Mouse (Mus musculus) forebrain, embryonic 11.5 days (tissue): Measurements from ENCODE around the gene Sytl2. TPM values are rescaled to one million over a fixed set of nuclear protein-coding genes. Genes with fewer than 3 reads are reported as not detected.

ENCODE experiments used
- ATAC-seq: fragments of 200-750 bp; cut with Nextera tagmentation; replicated peaks from 2 replicates; pipeline ENCODE4 v1.8.0; 2017; ENCODE audit warnings: moderate TSS enrichment; ENCODE audit not compliant: low FRiP score
- DNase-seq: peaks from one replicate; pipeline ENCODE4 v3.0.0-alpha.2; 2017; ENCODE audit warnings: low spot score
- H3K27ac ChIP-seq: fragments of 300-500 bp; sonication (generic); 2 replicates; pipeline ENCODE4 v1.5.1; 2014; ENCODE audit warnings: low read depth, low read length
- H3K27me3 ChIP-seq: fragments of 300-500 bp; sonication (generic); 2 replicates; pipeline ENCODE4 v1.6.1; 2014; ENCODE audit warnings: mild to moderate bottlenecking, low read length, mixed read lengths; ENCODE audit not compliant: control insufficient read depth, insufficient read depth
- H3K36me3 ChIP-seq: fragments of 300-500 bp; sonication (generic); 2 replicates; pipeline ENCODE4 v1.6.1; 2014; ENCODE audit warnings: mild to moderate bottlenecking, low read length, moderate library complexity, mixed read lengths; ENCODE audit not compliant: control insufficient read depth, insufficient read depth
- H3K4me1 ChIP-seq: fragments of 300-500 bp; sonication (generic); replicated peaks from 2 replicates; pipeline ENCODE4 v1.6.1; 2014; ENCODE audit warnings: low read length, mixed read lengths; ENCODE audit not compliant: control insufficient read depth, insufficient read depth
- H3K4me2 ChIP-seq: fragments of 300-500 bp; sonication (generic); 2 replicates; pipeline ENCODE4 v1.6.1; 2014; ENCODE audit warnings: low read depth, mild to moderate bottlenecking, low read length, moderate library complexity, mixed read lengths; ENCODE audit not compliant: severe bottlenecking
- H3K4me3 ChIP-seq: fragments of 300-500 bp; sonication (generic); 2 replicates; pipeline ENCODE4 v1.5.1; 2014; ENCODE audit warnings: low read depth, low read length
- H3K9ac ChIP-seq: fragments of 300-500 bp; sonication (generic); 2 replicates; pipeline ENCODE4 v1.6.1; 2014; ENCODE audit warnings: low read length
- H3K9me3 ChIP-seq: fragments of 300-500 bp; sonication (generic); 2 replicates; pipeline ENCODE4 v1.6.1; 2016; ENCODE audit warnings: low read length, mixed read lengths; ENCODE audit not compliant: control insufficient read depth
- WGBS: fragments of 180-500 bp; shearing (Covaris S2); extraction: QIAGEN DNeasy Blood & Tissue Kit; methylation state at CpG from one replicate; pipeline ENCODE4 v1.1.7; 2014; 5-methylcytosine and 5-hydroxymethylcytosine counted together
- polyA plus RNA-seq: library from polyadenylated mRNA; unstranded; fragments of >200 nt; fragmentation: Nextera tagmentation; extraction: Ambion mirVana; gene quantifications from 2 replicates; pipeline ENCODE4 v1.2.1, GENCODE M21; 2014

Sytl2 gene
- polyA plus RNA-seq, 1 experiment from 2014 or later = 1.5 TPM

DNA sequence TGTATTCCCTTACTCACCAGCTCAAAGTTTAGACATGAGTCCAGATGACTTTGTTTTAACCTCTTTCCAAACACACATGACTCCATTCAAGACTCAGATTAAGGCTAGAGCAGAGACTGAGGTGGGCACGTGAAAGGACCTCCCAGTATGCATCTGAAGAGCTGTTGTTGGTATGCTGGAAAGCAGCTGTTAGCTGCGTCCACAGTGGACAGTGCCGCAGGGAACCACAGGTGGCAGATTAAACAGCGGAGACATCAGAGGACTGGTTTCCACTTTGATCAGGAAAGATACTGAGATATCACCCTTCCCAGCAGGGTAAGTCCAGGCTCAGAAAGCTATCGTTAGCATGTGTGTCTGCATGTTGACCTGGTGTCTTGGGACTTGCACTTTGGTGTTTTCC lies 18.1 kb downstream of the Sytl2 start:
- H3K27me3 ChIP-seq = no peaks in the 10 kb centered on the region
- H3K9me3 ChIP-seq = no peaks in the 10 kb centered on the region
- H3K36me3 ChIP-seq = no peaks in the 10 kb centered on the region
- DNase-seq (no peak), ATAC-seq (no peak)
- no peak overlapping the region for H3K9ac ChIP-seq
- no peak overlapping the region for H3K4me3 ChIP-seq
- 49% methylated on average over 5 of the region's 5 CpGs for WGBS
- H3K27ac ChIP-seq = no peak overlapping the region
- H3K4me1 ChIP-seq = no peaks in the 10 kb centered on the region
- H3K4me2 ChIP-seq = no peak overlapping the region

DNA sequence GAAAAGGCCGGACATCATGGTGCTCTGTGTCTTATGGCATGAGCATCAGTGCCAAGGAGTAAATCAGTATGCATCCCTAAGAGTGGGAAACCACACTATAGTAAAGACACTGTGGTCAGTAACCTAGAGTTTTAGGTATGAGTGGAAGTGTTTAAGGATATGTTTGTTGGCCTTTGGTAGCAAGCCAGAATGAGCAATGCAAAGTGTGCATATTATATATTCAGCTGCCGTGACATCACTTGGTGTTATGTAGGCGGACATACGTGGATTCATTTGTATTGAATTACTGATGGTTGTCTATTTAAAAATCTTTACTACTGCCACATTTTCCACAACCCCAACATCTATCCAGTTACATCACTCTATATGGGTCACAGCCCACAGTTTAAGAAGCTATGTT lies 23.1 kb downstream of the Sytl2 start:
- H3K27ac ChIP-seq = no peak overlapping the region
- H3K9ac ChIP-seq = no peak overlapping the region
- ATAC-seq = no peak
- DNase-seq = no peak
- H3K4me2 ChIP-seq = no peak overlapping the region
- H3K4me3 ChIP-seq = no peak overlapping the region
- H3K4me1 ChIP-seq = no peaks in the 10 kb centered on the region
- WGBS = 91% methylated on average over 4 of the region's 4 CpGs
- H3K27me3 ChIP-seq = no peaks in the 10 kb centered on the region
- H3K9me3 ChIP-seq = no peaks in the 10 kb centered on the region
- no peaks in the 10 kb centered on the region for H3K36me3 ChIP-seq

DNA sequence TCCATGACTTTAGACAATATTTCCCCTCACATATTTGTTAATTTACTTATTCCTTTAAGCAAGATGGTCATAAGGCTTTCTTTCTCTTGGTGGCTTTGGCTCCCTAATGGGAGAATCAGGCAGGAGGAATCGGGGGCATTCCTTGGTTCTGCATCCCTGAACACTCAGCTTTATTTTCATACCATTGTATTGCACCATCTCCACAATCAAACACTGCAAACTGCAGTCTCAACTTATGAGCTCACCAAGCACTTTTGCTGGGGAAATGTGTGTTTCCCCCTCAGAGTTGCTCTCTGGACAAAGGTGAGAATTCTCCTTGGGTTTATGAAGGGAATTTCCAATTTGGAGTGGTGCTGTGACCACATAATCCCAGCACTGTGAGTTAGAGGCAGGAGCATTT lies 28.1 kb downstream of the Sytl2 start:
- ATAC-seq (no peak), DNase-seq (no peak)
- no peak overlapping the region for H3K4me3 ChIP-seq
- no peaks in the 10 kb centered on the region for H3K27me3 ChIP-seq
- no peaks in the 10 kb centered on the region for H3K4me1 ChIP-seq
- 67% methylated on average over 1 of the region's 1 CpGs for WGBS
- H3K9ac ChIP-seq = no peak overlapping the region
- H3K9me3 ChIP-seq = no peaks in the 10 kb centered on the region
- no peak overlapping the region for H3K27ac ChIP-seq
- H3K36me3 ChIP-seq = no peaks in the 10 kb centered on the region
- H3K4me2 ChIP-seq = no peak overlapping the region

DNA sequence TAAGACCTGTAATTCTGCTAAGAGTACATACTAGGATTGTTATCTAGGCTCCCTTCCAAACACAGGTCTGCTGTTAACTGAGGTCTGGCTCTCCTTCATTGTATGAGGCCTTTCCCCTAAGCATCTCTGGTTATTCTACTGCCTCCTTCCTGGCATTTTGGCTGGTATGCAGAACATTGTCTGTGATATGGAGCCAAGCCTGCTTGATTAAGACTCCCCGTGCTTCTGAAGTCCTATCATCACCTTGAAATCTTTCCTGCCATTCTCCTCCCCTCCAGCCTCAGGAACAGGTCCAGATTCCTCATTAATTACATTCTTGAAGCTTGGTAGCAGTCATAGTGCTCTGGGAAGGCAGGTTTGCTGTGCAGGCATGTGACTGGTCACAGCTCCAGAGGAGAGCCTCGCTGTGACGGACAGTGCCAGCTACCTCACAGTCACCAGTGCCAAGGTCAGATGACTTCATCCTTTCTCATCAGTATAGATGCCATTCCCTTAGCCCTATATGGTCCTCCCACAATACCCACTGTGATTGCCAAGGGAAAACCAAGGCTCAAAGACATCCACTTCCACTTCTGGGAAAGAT lies 30.5 kb downstream of the Sytl2 start:
- H3K36me3 ChIP-seq = no peaks in the 10 kb centered on the region
- ATAC-seq (no peak), DNase-seq (no peak)
- H3K9me3 ChIP-seq = no peaks in the 10 kb centered on the region
- H3K4me3 ChIP-seq = no peak overlapping the region
- H3K4me2 ChIP-seq = no peak overlapping the region
- WGBS = 85% methylated on average over 3 of the region's 3 CpGs
- H3K4me1 ChIP-seq = no peaks in the 10 kb centered on the region
- H3K27ac ChIP-seq = no peak overlapping the region
- H3K9ac ChIP-seq = no peak overlapping the region
- H3K27me3 ChIP-seq = no peaks in the 10 kb centered on the region

DNA sequence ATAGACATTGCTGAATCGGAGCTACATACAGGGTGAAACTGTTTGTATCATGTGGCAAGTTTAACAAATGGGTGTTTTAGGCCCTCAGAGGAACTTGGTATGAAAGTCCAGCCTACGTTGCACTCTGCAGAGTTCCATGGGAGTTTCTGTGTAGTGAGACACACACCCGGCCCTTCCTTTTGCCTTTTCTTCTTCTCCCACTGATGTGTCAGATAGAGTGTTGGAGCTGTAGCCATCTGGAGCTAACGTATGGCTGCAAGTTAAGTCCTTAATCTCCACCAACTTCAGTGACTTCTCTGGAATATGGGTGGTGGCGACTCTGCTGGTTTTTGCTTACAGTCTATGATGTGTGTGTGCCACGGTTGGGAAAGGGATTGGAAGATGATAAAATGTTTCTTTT lies 32.3 kb downstream of the Sytl2 start:
- no peak overlapping the region for H3K9ac ChIP-seq

DNA sequence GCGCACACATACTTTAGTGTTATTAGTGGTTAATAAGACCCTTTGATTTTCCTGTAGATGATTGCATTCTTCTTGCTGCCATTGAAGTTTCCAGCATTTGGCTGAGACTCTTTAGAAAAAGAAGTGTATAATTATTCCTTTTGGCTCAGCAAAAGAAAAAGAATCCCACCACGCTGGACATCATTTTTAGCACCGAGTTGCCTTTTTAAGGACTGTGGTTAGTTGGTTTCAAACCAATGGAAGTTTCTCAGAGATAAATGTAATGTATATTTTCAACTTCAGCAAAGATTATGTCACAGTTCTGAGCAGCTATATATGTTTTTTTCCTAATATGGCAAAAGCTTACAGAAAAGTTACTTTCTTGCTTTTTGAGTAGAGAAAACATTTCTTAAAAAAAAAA lies 32.8 kb downstream of the Sytl2 start:
- H3K4me1 ChIP-seq = no peaks in the 10 kb centered on the region
- H3K36me3 ChIP-seq = no peaks in the 10 kb centered on the region
- H3K9me3 ChIP-seq = no peaks in the 10 kb centered on the region
- no peak overlapping the region for H3K9ac ChIP-seq
- 87% methylated on average over 3 of the region's 3 CpGs for WGBS
- ATAC-seq (no peak), DNase-seq (no peak)
- H3K4me2 ChIP-seq = no peak overlapping the region
- H3K27ac ChIP-seq = no peak overlapping the region
- H3K27me3 ChIP-seq = no peaks in the 10 kb centered on the region
- no peak overlapping the region for H3K4me3 ChIP-seq

More for the DNA sequence above, 32.3 kb downstream of the Sytl2 start:
- ATAC-seq = no peak
- 87% methylated on average over 6 of the region's 6 CpGs for WGBS
- H3K27ac ChIP-seq = no peak overlapping the region
- no peak overlapping the region for H3K4me2 ChIP-seq
- H3K4me3 ChIP-seq = no peak overlapping the region
- H3K27me3 ChIP-seq = no peaks in the 10 kb centered on the region
- no peaks in the 10 kb centered on the region for H3K9me3 ChIP-seq
- H3K36me3 ChIP-seq = no peaks in the 10 kb centered on the region
- H3K4me1 ChIP-seq = no peaks in the 10 kb centered on the region
- DNase-seq = no peak

DNA sequence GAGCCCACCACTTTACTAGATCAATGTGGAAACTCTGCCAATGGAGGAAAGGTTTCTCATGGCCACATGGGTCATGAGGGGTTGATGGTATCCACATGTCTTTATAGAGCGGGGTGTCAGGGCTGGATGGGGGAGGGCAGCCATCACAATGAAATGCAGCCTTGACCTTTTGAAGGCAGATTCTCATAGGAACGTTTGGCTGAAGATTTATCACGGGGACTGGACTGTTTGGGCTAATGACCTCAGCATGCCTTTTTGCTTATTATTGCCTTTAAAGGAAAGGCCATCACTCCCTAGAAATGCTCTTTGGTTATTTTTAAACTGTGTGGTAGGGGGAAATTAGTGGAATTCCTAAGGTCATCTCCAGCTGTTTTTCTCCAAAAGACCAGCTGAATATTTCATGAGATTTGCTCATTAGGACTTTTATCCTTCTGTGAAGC lies 33.7 kb downstream of the Sytl2 start:
- no peaks in the 10 kb centered on the region for H3K27me3 ChIP-seq
- no peaks in the 10 kb centered on the region for H3K36me3 ChIP-seq
- no peak overlapping the region for H3K9ac ChIP-seq
- no peaks in the 10 kb centered on the region for H3K4me1 ChIP-seq
- H3K4me2 ChIP-seq = no peak overlapping the region
- no peak for DNase-seq
- 58% methylated on average over 3 of the region's 3 CpGs for WGBS
- H3K27ac ChIP-seq = no peak overlapping the region
- H3K4me3 ChIP-seq = no peak overlapping the region
- no peaks in the 10 kb centered on the region for H3K9me3 ChIP-seq
- no peak for ATAC-seq

DNA sequence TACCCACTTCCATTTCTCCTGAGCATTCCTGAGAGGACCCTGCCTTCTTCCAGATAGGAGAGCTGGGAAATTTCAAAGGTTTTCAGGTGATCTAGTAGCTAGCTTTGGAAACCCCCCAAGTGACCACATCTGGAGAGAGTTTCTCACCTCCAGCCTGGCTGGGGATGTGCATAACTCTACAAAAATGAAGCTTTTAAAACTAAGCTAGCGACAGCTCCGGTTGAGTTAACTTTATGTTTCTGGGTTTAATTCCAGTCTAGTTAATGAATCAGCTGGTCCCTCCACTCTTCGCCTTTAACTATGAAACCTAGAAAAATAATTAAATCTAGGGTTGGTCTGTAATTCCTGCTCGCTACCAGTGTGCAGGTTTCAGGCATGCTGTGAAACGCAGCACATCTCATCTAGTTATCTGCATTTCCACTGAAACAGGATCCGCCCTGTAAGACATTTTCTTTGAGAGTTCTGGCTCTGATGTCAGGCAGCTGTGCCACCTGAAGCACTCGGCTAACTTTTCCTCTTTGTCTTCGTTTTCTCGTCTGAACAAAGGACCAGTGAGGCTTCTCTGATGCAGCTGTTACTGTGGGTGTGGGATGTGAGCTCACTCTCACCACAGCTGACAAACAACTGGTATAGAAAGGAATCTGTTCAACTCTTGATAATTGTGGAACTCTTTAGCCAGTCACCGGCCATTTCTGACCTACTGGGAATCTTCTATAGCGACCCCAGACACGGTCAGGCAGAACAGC lies 39.3 kb downstream of the Sytl2 start:
- H3K36me3 ChIP-seq = no peaks in the 10 kb centered on the region
- no peak for DNase-seq
- no peak for ATAC-seq
- WGBS = 56% methylated on average over 12 of the region's 12 CpGs
- H3K4me2 ChIP-seq = no peak overlapping the region
- no peak overlapping the region for H3K27ac ChIP-seq
- H3K9me3 ChIP-seq = no peaks in the 10 kb centered on the region
- no peaks in the 10 kb centered on the region for H3K27me3 ChIP-seq
- no peaks in the 10 kb centered on the region for H3K4me1 ChIP-seq
- no peak overlapping the region for H3K4me3 ChIP-seq
- no peak overlapping the region for H3K9ac ChIP-seq

DNA sequence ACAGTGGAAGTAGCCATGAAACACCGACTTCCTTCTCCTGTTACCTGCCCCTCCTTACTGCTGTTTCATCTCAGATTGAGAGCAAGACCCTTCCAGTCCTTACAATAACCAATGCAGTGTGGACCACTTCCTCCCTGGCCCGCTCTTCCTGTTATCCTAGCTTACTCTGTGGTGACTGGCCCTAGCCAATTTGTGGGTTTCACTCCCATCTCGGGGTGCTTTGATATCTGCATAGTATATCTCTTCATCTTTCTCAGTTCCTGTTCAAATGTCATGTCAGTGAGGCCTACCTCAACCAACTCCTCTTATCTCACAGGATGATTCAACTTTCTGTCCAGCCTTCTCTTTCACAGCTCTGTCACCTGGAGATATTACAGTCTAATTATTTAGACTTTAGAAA lies 42.9 kb downstream of the Sytl2 start:
- no peaks in the 10 kb centered on the region for H3K27me3 ChIP-seq
- H3K9ac ChIP-seq = no peak overlapping the region
- H3K9me3 ChIP-seq = no peaks in the 10 kb centered on the region
- DNase-seq (no peak), ATAC-seq (no peak)
- 80% methylated on average over 3 of the region's 3 CpGs for WGBS
- H3K4me3 ChIP-seq = no peak overlapping the region
- H3K4me1 ChIP-seq = no peaks in the 10 kb centered on the region
- no peak overlapping the region for H3K27ac ChIP-seq
- no peak overlapping the region for H3K4me2 ChIP-seq
- no peaks in the 10 kb centered on the region for H3K36me3 ChIP-seq
